Mouse (Mus musculus) liver, embryonic 12.5 days (tissue): Measurements from ENCODE around the gene Mdk. TPM values are rescaled to one million over a fixed set of nuclear protein-coding genes. Genes with fewer than 3 reads are reported as not detected.

Source experiments
- ATAC-seq: fragments of 200-750 bp; cut with Nextera tagmentation; 2 replicates; pipeline ENCODE4 v1.8.0; 2017; ENCODE audit warnings: moderate number of reproducible peaks, mild to moderate bottlenecking, moderate library complexity
- H3K27ac ChIP-seq: fragments of 300-500 bp; sonication (generic); 2 replicates; pipeline ENCODE4 v1.5.1; 2016; ENCODE audit warnings: mild to moderate bottlenecking
- H3K27me3 ChIP-seq: fragments of 300-500 bp; sonication (generic); replicated peaks from 2 replicates; pipeline ENCODE4 v1.6.1; 2016; ENCODE audit warnings: mild to moderate bottlenecking, moderate library complexity
- H3K36me3 ChIP-seq: fragments of 300-500 bp; sonication (generic); 2 replicates; pipeline ENCODE4 v1.6.1; 2016; ENCODE audit warnings: mild to moderate bottlenecking, moderate library complexity
- H3K4me1 ChIP-seq: fragments of 300-500 bp; sonication (generic); 2 replicates; pipeline ENCODE4 v1.6.1; 2016
- H3K4me2 ChIP-seq: fragments of 300-500 bp; sonication (generic); 2 replicates; pipeline ENCODE4 v1.6.1; 2016; ENCODE audit warnings: mild to moderate bottlenecking, moderate library complexity
- H3K4me3 ChIP-seq: fragments of 300-500 bp; sonication (generic); 2 replicates; pipeline ENCODE4 v1.5.1; 2016; ENCODE audit warnings: mild to moderate bottlenecking, moderate library complexity
- H3K9ac ChIP-seq: fragments of 300-500 bp; sonication (generic); 2 replicates; pipeline ENCODE4 v1.6.1; 2016; ENCODE audit warnings: mild to moderate bottlenecking, moderate library complexity
- H3K9me3 ChIP-seq: fragments of 300-500 bp; sonication (generic); replicated peaks from 2 replicates; pipeline ENCODE4 v1.6.1; 2016; ENCODE audit warnings: mild to moderate bottlenecking, moderate library complexity
- WGBS: fragments of 180-500 bp; shearing (Covaris S2); methylation state at CpG from one replicate; pipeline ENCODE4 v1.1.7; 2016; ENCODE audit not compliant: insufficient replicate concordance; 5-methylcytosine and 5-hydroxymethylcytosine counted together
- microRNA-seq: library from miRNA; unstranded; fragments of <30 nt; microRNA quantifications from one replicate; pipeline ENCODE4, GENCODE M21; 2017
- polyA plus RNA-seq: library from polyadenylated mRNA; unstranded; fragments of >200 nt; fragmentation: Nextera tagmentation; extraction: Ambion mirVana; gene quantifications from 2 replicates; pipeline ENCODE4 v1.2.1, GENCODE M21; 2016

The Mdk gene
- polyA plus RNA-seq, 1 experiment from 2014 or later, result 140 TPM

DNA sequence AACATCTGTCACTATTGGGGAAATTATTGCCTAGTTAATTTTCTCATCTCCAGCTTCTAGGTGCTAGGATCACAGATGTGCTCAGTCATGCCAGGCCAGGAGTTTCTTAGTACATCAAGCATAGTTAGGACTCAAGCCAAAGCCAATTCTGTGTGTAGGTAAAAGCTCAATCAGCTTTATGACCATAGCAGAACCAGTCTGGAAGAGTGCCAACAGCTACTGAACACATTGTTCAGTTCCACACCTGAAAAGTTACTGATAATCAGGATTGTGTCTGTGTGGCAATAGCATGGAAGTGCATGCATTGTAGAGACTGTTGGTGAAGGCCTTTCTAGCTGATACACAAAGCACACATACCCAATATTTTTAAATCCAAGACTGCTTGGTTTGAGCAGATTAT, 34.1 kb downstream of the Mdk start:
- Histone ChIP-seq H3K4me1 (no peaks in the 10 kb centered on the region), H3K4me2 (no peak overlapping the region), H3K9me3 (no peaks in the 10 kb centered on the region), H3K36me3 (peaks cover 28% of the 10 kb centered on the region), H3K4me3 (no peak overlapping the region), H3K9ac (no peak overlapping the region), H3K27me3 (no peaks in the 10 kb centered on the region), H3K27ac (no peak overlapping the region)
- ATAC-seq, result no peak

DNA sequence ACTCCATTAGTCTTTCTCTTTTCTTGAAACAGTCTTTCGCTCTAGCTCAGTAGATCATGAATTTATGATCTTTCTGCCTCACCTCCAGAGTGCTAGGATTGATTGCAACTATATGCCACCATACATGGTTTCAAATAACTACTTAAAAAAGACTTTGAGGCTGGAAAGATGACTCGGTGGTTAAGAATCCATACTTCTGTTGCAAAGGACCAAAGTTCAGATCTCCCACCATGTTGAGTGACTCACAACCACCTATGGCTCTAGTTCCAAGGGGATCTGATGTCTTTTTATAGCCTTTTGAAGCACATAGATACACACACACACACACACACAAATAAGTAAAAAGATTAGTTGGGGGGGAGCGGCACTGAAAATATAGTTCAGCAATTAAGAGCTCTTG, 36.7 kb downstream of the Mdk start:
- Histone ChIP-seq H3K36me3 (peaks cover 16% of the 10 kb centered on the region), H3K27ac (no peak overlapping the region), H3K4me3 (no peak overlapping the region), H3K9ac (no peak overlapping the region), H3K4me1 (no peaks in the 10 kb centered on the region), H3K4me2 (no peak overlapping the region), H3K27me3 (no peaks in the 10 kb centered on the region), H3K9me3 (no peaks in the 10 kb centered on the region)
- 82% methylated on average over 3 of the region's 3 CpGs for WGBS
- ATAC-seq, result no peak

DNA sequence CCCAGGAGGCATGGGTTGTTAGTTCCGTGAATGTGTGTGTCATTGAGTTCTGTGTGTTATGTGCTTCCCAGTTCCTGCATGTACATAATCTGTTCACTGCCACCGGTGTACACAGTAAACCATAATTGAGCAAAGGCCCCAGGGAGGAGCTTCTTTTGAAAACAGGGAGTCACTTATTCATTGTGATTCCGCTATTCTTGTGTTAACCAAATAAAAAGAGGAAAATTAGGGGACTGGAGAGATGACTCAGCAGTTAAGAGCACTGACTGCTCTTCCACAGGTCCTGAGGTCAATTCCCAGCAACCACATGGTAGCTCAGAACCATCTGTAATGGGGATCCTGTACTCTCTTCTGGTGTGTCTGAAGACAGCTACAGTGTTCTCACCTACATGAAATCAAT, 37.4 kb downstream of the Mdk start:
- Histone ChIP-seq H3K9me3 (no peaks in the 10 kb centered on the region), H3K36me3 (peaks cover 13% of the 10 kb centered on the region), H3K4me3 (no peak overlapping the region), H3K9ac (no peak overlapping the region), H3K27ac (no peak overlapping the region), H3K4me1 (no peaks in the 10 kb centered on the region), H3K4me2 (no peak overlapping the region), H3K27me3 (no peaks in the 10 kb centered on the region)
- WGBS, result 83% methylated on average over 3 of the region's 3 CpGs
- ATAC-seq, result no peak

DNA sequence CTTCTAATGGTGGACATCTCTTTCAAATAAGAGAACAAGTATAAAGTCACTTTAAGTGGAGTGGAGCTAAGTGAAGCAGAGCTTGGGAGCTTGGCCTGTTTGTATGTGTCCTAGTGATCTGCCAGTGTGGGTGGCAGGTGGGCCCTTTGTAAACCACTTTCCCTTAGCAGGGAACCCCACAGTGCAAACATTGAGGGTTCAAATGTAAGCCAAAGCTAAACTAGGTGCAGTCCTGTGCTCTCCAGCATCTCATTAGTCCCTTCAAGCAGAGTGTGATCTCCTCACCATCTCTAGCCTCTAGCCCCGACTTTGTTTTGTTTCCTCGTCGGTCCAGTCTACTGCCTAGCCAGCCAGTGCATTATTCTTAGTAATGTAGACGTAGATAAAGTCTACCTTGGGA, 47.5 kb downstream of the Mdk start:
- H3K9ac ChIP-seq, result no peak overlapping the region
- peaks cover 21% of the 10 kb centered on the region for H3K36me3 ChIP-seq
- WGBS, result 83% methylated on average over 4 of the region's 4 CpGs
- no peaks in the 10 kb centered on the region for H3K27me3 ChIP-seq
- no peak overlapping the region for H3K27ac ChIP-seq
- no peaks in the 10 kb centered on the region for H3K9me3 ChIP-seq
- no peak overlapping the region for H3K4me3 ChIP-seq
- H3K4me2 ChIP-seq, result no peak overlapping the region
- peaks cover 4% of the 10 kb centered on the region; the same call in 1 of the 2 replicates for H3K4me1 ChIP-seq
- no peak for ATAC-seq

DNA sequence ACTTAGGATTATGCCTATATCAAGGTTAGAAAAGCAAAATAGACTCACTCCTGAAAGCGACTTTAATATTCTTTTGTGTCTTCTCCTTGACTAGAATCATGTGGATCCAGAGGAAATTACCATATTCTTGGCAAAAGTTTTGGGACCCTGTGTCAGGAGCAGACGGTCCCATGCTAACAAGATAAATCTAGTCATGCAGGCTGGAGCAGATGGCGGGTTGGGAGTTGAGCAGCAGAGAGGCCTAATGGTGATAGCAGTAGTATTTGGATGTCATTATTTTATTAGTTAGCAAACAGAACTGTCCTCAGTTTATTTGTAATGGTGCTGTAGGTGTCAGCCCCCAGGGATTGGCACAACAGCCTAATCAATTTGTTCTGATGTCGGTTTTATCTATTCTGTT, 48.1 kb downstream of the Mdk start:
- 74% methylated on average over 4 of the region's 4 CpGs for WGBS
- H3K36me3 ChIP-seq, result peaks cover 21% of the 10 kb centered on the region
- H3K4me1 ChIP-seq, result peaks cover 9% of the 10 kb centered on the region

More for the DNA sequence above, 48.1 kb downstream of the Mdk start:
- no peak overlapping the region for H3K27ac ChIP-seq
- H3K27me3 ChIP-seq, result no peaks in the 10 kb centered on the region
- ATAC-seq, result no peak
- no peak overlapping the region for H3K9ac ChIP-seq
- H3K4me2 ChIP-seq, result no peak overlapping the region
- H3K4me3 ChIP-seq, result no peak overlapping the region
- no peaks in the 10 kb centered on the region for H3K9me3 ChIP-seq

Small RNA genes within 50 kb of the gene (microRNA-seq; reads per million reads assigned to microRNA genes)
- gene Mir6999, result not detected

Other genes starting within 250 kb of the Mdk start
- gene Atg13, start 221.7 kb downstream of the Mdk start, polyA plus RNA-seq, result 12.8 and 14.7 TPM in 2 replicates
- gene Harbi1, start 221.4 kb downstream of the Mdk start, polyA plus RNA-seq, result 8.4 and 10.6 TPM in 2 replicates
- gene Ambra1, start 202.2 kb downstream of the Mdk start, polyA plus RNA-seq, result 8.7 and 9.0 TPM in 2 replicates
- gene Chrm4, start 5.0 kb downstream of the Mdk start, polyA plus RNA-seq, result 0.17 TPM in 1 of 2 replicates, not detected in the other
- gene Gm9821, start 13.4 kb upstream of the Mdk start, polyA plus RNA-seq, result 2.3 and 2.5 TPM in 2 replicates
- gene Dgkz, start 43.6 kb upstream of the Mdk start, polyA plus RNA-seq, result 46.9 and 48.8 TPM in 2 replicates
- gene Creb3l1, start 92.2 kb upstream of the Mdk start, polyA plus RNA-seq, result 1.9 and 2.3 TPM in 2 replicates
- gene Phf21a, start 160.8 kb upstream of the Mdk start, polyA plus RNA-seq, result 5.6 and 5.9 TPM in 2 replicates